Mouse (Mus musculus) retina, embryonic 14.5 days (tissue): ENCODE results near the gene Ccdc146.
A peak's percentile ranks its signal among the peaks of the same experiment; 100 is the strongest.
"Not testable (repeated sequence)": the region's sequence is repeated elsewhere in the genome, so short reads cannot be mapped to it uniquely, and the experiment has no call there.

ENCODE experiments used
- DNase-seq: peaks from one replicate; pipeline ENCODE4 v3.0.0-alpha.2; 2015; ENCODE audit warnings: low spot score

The Ccdc146 gene

DNA sequence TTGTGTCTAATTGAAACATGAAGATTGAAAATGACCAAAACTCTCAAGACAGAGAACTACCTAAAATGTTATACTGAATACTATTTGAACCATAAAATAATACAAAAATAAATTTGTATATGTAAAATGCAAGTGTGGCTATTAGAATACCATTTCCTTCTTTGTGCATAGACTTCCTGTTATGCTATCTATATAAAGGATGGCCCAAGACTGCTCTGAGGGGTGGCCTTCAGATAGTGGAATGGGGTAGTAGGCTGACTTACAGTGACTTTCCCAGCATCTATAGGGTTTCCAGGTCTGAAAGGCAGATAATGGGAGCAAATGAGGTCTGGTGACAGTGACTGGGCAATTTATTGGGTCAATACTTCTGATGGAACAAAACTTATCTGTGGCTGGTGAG, 37.1 kb downstream of the Ccdc146 start:
- no peak for DNase-seq

DNA sequence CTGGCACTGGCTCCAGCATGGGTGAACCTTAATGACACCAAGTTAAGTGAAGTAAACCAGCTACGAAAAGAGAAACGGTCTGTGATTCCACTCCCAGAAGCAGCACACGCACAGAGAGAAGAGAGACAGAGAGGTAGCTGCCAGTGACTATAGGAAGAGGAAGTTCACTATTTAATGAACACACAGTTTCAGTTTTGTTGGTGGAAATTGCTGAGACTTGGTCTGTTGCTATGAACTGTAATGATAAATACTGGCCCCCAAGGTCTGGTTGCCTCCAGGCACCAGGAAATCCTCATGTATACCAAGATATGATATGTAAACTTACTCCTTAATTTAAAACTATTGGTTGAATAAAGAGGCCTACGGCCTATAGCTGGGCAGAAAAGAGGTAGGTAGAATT, 38.0 kb downstream of the Ccdc146 start:
- DNase-seq: no peak

- DNase-seq: no peak
Observed at GRCm38 (mm10) chr5:21384976-21385375, 39.5 kb downstream of the Ccdc146 start.

DNA sequence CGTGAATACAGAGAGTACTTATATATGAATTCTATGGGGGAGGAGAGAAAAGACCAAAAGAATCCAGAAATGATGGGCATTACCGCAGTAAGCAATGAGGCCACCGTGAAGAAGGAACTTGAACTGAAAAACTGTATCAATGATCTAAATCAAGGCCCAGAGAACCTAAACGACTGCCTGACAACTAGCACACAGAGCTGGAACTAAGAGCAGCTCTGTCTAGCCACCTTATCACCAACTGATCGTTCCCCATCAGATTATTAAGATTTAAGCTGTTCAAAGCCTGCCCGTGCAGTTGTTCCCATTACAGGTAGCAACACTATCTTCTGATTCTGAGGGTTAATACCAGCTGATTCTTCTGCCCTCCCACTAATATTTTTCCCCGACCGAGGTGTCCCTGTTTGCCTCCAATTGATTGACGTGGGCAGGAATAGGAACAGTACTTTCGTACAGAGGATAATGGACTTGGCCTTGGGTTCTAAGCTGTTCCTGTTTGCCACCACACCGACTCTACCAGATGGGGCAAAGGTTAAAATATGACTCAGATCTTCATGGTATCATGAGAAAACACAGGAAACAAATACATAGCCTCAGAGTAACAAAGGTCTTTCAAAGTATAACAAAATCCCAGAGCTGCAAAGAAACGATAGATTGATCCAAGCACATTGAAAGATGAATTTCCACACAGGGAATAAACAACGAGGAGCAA, 40.1 kb downstream of the Ccdc146 start:
- no peak for DNase-seq

GRCm38 (mm10) chr5:21383392-21384251, 40.9 kb downstream of the Ccdc146 start:
- no peak for DNase-seq

DNA sequence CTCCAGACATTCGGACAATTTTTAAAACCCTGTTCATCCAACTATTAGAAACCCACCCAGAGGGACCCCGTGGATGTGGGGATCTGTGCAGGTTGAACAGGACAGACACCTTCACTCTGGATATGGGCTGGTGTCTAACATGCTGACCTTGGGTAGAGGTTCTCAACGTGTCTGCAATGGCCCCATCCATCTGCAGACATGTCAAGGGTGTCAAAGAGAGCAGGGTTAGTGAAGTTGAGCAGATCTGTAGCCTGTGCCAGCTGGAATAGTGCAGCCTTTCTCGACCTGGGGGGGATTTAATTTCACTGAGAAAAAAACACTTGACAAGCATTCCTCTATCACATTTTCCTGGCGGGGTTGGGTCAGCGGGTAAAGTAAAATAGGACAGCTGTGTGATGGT, 41.8 kb downstream of the Ccdc146 start:
- no peak for DNase-seq

GRCm38 (mm10) chr5:21381986-21382385, 42.5 kb downstream of the Ccdc146 start:
- DNase-seq: no peak

DNA sequence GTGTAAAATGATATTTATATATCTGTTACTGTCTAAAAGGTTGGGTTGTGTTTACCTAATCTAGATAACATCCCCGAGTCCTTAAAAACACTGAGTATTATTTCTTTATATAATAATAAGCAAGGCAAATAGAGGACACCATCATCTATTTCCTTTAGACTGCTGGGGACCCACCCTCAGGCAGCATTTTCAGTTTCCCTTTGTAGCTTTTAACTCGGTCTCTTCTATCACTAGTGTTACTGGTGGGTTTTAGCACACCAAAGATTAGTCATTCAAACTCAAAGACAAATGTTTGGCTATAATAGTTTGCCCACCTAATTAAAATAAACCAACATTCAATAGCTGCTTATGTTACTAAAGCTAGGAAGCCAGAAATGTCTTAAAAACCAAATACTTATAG, 46.1 kb downstream of the Ccdc146 start:
- no peak for DNase-seq

DNA sequence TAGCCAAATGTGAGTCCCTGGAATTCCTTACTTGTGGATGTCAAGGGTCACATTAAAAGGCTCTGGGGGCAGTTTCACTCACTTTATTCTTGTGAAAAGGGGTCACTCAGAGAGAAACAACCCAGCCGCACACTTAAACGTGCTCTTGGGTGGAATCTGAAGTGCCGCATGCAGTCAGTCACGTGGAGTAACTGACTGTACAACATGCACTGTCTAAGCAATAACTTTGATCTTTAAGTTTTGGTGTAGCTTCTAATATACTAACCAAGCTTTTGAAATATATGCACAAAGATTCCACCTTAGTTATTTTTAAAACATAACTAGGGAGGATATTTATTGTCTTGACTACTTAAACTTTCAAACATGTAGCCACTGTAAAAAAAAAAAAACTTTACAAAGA, 47.5 kb downstream of the Ccdc146 start:
- no peak for DNase-seq

- DNase-seq: no peak
Observed at GRCm38 (mm10) chr5:21373180-21373518, 51.3 kb downstream of the Ccdc146 start.

DNA sequence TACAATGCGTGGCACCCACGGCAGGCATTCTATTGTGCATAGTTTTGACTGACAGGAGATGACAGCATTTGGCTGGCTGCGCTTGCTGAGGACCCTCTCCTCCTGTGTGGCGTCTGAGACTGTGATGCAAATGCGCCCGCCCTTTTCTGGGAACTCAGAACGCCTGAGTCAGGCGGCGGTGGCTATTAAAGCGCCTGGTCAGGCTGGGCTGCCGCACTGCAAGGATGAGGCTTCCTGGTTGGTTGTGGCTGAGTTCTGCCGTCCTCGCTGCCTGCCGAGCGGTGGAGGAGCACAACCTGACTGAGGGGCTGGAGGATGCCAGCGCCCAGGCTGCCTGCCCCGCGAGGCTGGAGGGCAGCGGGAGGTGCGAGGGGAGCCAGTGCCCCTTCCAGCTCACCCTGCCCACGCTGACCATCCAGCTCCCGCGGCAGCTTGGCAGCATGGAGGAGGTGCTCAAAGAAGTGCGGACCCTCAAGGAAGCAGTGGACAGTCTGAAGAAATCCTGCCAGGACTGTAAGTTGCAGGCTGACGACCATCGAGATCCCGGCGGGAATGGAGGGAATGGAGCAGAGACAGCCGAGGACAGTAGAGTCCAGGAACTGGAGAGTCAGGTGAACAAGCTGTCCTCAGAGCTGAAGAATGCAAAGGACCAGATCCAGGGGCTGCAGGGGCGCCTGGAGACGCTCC, 51.8 kb downstream of the Ccdc146 start, which contains the start of gene Fgl2:
Fgl2 (plus strand) TSS at position 150 of the 687 bp plus-strand sequence.
- peak; percentile 80 for DNase-seq

- peak; percentile 20 for DNase-seq
Observed at GRCm38 (mm10) chr5:21371920-21372319, 52.6 kb downstream of the Ccdc146 start.

- no peak for DNase-seq
Observed at GRCm38 (mm10) chr5:21370218-21370947, 54.1 kb downstream of the Ccdc146 start.

- DNase-seq: no peak
Observed at GRCm38 (mm10) chr5:21367514-21367913, 57.0 kb downstream of the Ccdc146 start.

DNA sequence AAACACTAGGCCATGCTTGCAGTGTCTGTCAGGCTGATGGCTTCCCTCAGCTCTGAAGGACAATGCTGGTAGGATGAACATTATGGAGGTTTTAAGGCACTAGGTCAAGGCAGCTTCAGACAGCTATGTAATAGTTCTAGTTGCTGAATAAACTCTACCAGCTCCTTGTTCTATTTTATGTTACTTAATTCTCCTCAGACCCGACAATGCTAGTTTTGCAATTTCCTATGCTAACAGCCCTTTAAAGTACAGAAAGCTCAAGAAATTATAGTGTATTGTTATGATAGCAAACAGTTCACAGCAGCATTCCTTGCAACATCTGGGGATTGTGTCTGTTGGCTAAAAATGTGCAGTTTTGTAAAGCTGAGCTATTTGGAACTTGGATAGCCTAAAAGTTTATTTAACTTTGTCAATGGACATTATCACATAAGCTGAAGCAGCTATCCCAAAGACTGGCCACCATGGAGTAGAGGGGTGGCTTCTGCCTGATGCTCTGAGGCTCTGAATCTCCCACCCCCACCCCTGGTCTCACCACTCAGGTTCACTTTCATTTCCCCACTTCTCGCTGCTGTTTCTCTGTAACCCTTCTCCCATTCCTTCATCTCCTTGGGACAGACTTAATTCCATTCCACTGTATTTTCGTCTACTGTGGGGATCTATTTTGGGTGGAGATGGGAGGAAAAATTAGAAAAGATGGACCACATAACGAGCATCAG, 58.0 kb downstream of the Ccdc146 start:
- DNase-seq: no peak

- no peak for DNase-seq
Observed at GRCm38 (mm10) chr5:21363343-21363742, 61.1 kb downstream of the Ccdc146 start.

- no peak for DNase-seq
Observed at GRCm38 (mm10) chr5:21358648-21359047, 65.8 kb downstream of the Ccdc146 start.

- no peak for DNase-seq
Observed at GRCm38 (mm10) chr5:21351678-21352077, 72.8 kb downstream of the Ccdc146 start.

DNA sequence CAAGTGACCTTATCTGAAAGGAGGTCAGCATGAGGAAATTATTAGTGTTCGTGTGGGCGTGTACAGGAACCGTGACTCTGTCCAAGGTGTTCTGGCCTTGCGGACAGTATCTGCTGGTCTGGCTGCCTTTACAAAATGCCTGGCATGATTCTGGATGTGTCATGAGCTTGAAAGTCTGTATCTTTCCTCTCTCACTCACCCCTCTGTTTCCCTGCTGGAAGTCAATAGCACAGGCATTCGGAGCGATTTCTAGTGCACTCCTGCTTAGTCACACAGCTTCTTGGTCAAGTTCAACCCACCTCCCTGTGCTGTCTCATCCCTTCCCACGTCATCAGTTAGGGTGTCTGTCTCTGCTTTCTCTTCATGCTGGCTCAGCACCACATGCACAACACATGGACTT, 76.1 kb downstream of the Ccdc146 start:
- no peak for DNase-seq

GRCm38 (mm10) chr5:21342265-21342664, 82.2 kb downstream of the Ccdc146 start:
- not testable (repeated sequence) for DNase-seq

DNA sequence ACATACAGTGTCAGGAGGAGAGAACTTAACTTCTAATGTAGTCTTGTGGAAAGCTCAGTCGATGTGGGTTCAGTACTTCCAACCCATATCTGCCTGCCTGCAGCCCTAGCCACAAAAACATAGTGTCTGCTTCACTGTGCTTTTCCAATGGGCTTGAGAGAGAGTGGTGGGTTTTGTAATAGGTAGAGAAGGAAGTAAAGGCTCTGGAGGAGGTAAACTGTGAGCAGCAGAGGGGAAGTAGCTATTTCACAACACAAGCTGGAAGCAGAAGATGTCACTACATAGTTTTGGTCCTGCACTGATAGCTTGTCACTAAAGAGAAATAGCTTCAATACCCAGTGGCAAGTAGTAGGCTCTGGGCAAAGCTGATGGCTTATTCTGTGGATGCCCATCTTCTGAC, 92.4 kb downstream of the Ccdc146 start:
- DNase-seq: no peak
